Mouse (Mus musculus) bone marrow macrophage, adult 2 months (primary cell): ENCODE results near the gene Ptprd. TPM values are rescaled to one million over a fixed set of nuclear protein-coding genes. Genes with fewer than 3 reads are reported as not detected.

Experiments used
- H3K27ac ChIP-seq: 2 replicates; pipeline ENCODE4 v1.5.1; 2012; ENCODE audit warnings: low read depth, low read length; ENCODE audit not compliant: insufficient read depth
- H3K4me1 ChIP-seq: 2 replicates; pipeline ENCODE4 v1.6.1; 2012; ENCODE audit warnings: low read length; ENCODE audit not compliant: control insufficient read depth, insufficient read depth
- H3K4me3 ChIP-seq: 2 replicates; pipeline ENCODE4 v1.5.1; 2012; ENCODE audit warnings: mild to moderate bottlenecking, low read length, moderate library complexity; ENCODE audit not compliant: insufficient read depth
- CTCF ChIP-seq: IDR thresholded peaks from 2 replicates; pipeline ENCODE4 v1.5.1; 2012; ENCODE audit warnings: low read depth, mild to moderate bottlenecking, low read length, moderate library complexity
- POLR2A ChIP-seq: IDR thresholded peaks from 2 replicates; pipeline ENCODE4 v1.6.1; 2012; ENCODE audit warnings: mild to moderate bottlenecking, low read depth, low read length, borderline replicate concordance
- polyA plus RNA-seq: library from polyadenylated mRNA; stranded (reverse); fragments of >200 nt; gene quantifications from 2 replicates; pipeline ENCODE4 v1.2.4, GENCODE M21; 2012; ENCODE audit not compliant: missing spikeins, insufficient read depth, insufficient read length

Ptprd gene
- polyA plus RNA-seq, 1 experiment, result 1.4 TPM

DNA sequence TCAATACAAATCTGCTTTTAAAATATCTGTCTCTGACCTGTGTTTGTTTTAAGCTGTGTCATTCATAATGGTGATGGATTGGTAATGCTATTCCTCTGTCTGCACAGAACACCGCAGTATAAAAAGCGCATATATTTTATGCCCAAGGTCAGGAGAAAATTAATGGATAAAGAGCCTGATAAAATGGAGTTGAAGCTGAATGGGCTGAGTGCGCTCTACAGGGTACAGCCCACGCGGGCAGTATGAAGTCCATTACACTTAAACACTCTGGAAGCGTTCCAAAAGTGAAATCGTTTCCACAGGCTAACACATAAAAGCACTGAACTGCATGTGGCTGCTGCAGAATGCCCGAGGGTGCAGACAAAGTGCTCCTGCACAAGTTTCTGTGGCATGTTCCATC is 2032.3 kb downstream of the Ptprd start:
- Histone ChIP-seq H3K27ac (no peak overlapping the region), H3K4me1 (no peaks in the 10 kb centered on the region), H3K4me3 (no peak overlapping the region)
- no peak for TF ChIP-seq CTCF
- no peak for TF ChIP-seq POLR2A

DNA sequence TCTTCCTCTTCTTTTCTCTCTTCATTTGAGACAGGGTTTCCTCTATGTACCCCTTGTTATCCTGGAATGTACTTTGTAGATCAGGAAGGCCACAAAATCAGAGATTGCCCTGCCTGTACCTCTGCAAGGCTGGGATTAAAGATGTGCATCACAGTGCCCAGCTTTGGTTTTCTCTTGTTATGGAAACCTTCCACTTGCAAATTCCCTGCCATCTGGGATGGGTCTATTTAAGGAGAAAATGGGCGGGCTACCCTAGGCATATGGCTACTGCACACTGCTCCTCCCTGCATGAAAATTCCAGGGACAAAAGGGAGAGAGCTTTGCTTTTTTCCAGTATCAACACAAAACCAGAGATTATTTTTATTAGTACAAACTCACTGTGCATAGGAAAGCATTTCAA is 2036.7 kb downstream of the Ptprd start:
- TF ChIP-seq POLR2A, result no peak
- no peak for TF ChIP-seq CTCF
- Histone ChIP-seq H3K4me1 (no peaks in the 10 kb centered on the region), H3K4me3 (no peak overlapping the region), H3K27ac (no peak overlapping the region)

DNA sequence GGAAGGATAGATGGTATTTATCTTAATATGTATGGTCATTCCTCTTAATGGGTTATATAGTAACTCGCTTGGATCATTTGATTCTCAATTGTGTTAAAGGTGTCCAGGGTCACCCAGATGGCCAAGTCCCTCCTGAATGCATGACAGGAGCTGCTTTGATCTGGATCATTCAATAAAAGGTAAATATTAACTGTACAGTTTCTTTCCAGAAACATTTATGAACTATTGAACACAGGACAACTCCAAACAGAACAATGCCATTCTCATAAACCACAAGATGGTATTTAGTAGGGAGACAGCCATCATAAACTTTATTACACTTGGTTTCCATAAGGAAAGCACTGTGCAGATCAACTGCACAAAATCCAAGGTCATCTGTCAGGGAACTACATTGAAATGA is 2056.0 kb downstream of the Ptprd start:
- no peaks in the 10 kb centered on the region for H3K4me1 ChIP-seq
- TF ChIP-seq POLR2A (no peak), CTCF (no peak)
- H3K4me3 ChIP-seq, result no peak overlapping the region
- no peak overlapping the region for H3K27ac ChIP-seq

DNA sequence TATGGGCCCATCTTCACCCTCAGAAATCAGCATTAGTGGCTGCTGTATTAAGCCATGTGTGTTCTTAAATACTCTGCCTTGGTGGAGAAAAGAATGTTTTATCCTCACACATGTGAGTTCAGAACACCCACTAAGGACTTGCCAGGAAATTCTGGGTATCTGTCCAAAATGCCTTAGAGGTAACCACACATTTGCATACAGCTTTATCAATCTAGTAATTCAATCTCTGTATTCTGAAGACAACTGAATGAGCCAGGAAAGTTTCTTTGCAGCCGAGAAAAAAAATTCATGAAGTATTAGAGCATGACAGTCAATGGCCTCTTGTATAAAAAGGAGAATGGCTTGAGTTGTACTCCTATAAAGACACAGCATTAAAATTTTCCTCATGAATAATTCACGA is 2057.6 kb downstream of the Ptprd start:
- Histone ChIP-seq H3K4me1 (no peaks in the 10 kb centered on the region), H3K27ac (no peak overlapping the region), H3K4me3 (no peak overlapping the region)
- TF ChIP-seq POLR2A (no peak), CTCF (no peak)

GRCm38 (mm10) chr4:76144925-76145324 is 2066.8 kb downstream of the Ptprd start:
- TF ChIP-seq CTCF (no peak), POLR2A (no peak)
- Histone ChIP-seq H3K4me1 (no peaks in the 10 kb centered on the region), H3K27ac (no peak overlapping the region), H3K4me3 (no peak overlapping the region)

DNA sequence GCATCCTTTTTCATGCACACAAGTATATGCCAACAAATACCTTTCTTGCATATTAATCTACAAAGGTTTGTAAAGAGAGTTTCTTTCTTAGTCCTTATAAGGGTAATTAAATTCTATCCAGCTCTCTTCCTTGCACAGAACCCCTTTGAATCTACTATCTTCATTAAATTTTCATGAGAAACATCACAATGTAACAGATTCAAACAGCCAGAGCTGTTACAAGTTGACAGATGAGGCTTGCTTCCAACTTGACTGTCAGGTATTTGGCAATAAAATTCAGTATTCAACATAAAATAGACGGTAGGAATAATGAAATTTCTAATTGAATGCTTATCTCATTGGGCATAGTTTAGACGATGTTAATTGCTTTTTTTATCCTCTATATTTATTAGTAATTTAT is 2067.4 kb downstream of the Ptprd start:
- H3K4me1 ChIP-seq, result no peaks in the 10 kb centered on the region
- no peak overlapping the region for H3K27ac ChIP-seq
- TF ChIP-seq POLR2A, result no peak
- TF ChIP-seq CTCF, result no peak
- H3K4me3 ChIP-seq, result no peak overlapping the region

DNA sequence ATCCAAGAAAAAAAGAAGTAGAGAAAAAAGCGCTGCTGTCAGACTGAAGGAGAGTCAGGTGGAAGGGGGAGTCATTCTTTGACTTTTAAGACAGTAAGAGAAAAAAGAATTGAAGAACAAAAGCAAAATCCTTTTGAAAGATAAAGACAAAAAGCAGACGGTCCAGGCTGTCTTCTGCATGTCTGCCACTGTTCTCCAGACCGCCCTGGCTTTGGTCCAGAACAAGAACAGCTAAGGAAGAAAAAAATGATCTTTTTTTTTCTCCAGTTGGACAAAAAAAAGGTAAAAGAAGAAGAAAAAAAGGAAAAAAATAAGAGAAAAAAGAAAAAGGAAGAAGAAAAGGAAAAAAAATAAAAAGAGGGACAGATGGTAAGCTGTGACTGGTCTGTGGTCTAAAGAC is 2073.9 kb downstream of the Ptprd start:
- TF ChIP-seq CTCF (no peak), POLR2A (no peak)
- H3K27ac ChIP-seq, result no peak overlapping the region
- H3K4me3 ChIP-seq, result no peak overlapping the region
- H3K4me1 ChIP-seq, result no peaks in the 10 kb centered on the region

GRCm38 (mm10) chr4:76136625-76137024 is 2075.1 kb downstream of the Ptprd start:
- no peaks in the 10 kb centered on the region for H3K4me1 ChIP-seq
- no peak for TF ChIP-seq POLR2A
- no peak for TF ChIP-seq CTCF
- H3K4me3 ChIP-seq, result no peak overlapping the region
- no peak overlapping the region for H3K27ac ChIP-seq

DNA sequence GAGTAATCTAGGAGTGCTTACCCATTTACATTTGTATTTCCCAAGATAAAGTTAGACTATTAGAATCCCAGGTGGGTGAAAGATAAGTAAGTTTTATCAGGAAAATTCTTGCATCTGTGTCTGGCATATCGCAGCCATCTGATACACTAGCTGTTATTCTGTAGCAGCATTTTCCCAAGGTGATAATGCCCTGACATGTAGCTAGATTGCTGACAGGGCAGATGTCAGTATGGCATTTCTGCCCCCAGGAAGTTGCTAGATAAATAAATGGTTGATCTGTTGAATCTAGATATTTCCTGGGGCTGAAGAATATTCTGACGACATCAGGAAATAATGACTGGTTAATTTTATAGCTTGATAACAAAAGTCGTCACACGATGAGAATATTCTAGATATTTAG is 2119.9 kb downstream of the Ptprd start:
- Histone ChIP-seq H3K4me1 (no peaks in the 10 kb centered on the region), H3K27ac (no peak overlapping the region), H3K4me3 (no peak overlapping the region)
- no peak for TF ChIP-seq CTCF
- no peak for TF ChIP-seq POLR2A

- H3K4me3 ChIP-seq, result no peak overlapping the region
These were observed 2121.9 kb downstream of the Ptprd start for GRCm38 (mm10) chr4:76089866-76090265.

GRCm38 (mm10) chr4:76076051-76076450 is 2135.7 kb downstream of the Ptprd start:
- H3K4me3 ChIP-seq, result no peak overlapping the region
- no peak for TF ChIP-seq CTCF
- no peak for TF ChIP-seq POLR2A
- H3K4me1 ChIP-seq, result no peaks in the 10 kb centered on the region
- H3K27ac ChIP-seq, result no peak overlapping the region

More at GRCm38 (mm10) chr4:76089866-76090265, 2121.9 kb downstream of the Ptprd start:
- H3K4me1 ChIP-seq, result no peaks in the 10 kb centered on the region
- no peak for TF ChIP-seq CTCF
- TF ChIP-seq POLR2A, result no peak
- H3K27ac ChIP-seq, result no peak overlapping the region
